In the genomic region with DNA sequence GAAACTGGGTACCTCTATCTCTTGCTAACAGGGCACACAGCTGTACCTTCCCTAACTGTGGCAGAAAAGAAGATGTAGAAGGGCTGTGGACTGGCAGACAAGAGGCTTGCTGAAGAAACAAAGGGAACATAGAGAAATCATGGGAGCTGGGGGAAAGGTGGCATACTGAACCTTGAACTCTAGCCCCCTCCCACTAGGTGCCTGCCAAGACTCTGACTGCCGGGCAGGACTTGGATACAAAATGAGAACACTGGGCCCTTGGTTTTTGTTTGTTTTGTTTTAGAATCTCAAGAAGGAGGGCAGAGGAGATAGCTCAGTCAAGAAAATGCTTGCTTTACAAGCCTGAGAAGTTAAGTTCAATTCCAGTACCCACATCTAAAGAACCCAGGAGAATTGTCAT, we compare ENCODE assay signal across 22 mouse cellular contexts.
"Had no signal": no experiment of that assay in that cellular context is flagged by ENCODE, and none has a peak within 500 bp of the region (broad histone marks: within the 10 kb centered on the region; RNA-seq: fewer than 3 reads in every experiment).

No protein-coding gene starts in this region.

- H3K27ac ChIP-seq: heart, embryonic 10.5 days; hindbrain, embryonic 13.5 days; hindbrain, embryonic 15.5 days; hindbrain, postnatal 0 days; kidney, postnatal 0 days; left cerebral cortex, adult 2 months; limb, embryonic 10.5 days; limb, embryonic 12.5 days; liver, embryonic 13.5 days had no signal

- H3K4me3 ChIP-seq: heart, embryonic 10.5 days; heart, embryonic 12.5 days; hindbrain, embryonic 13.5 days; hindbrain, embryonic 15.5 days; left cerebral cortex, adult 2 months; limb, embryonic 10.5 days; limb, embryonic 12.5 days; liver, embryonic 13.5 days had no signal

- H3K27me3 ChIP-seq: hindbrain, embryonic 13.5 days; hindbrain, embryonic 15.5 days; limb, embryonic 12.5 days; liver, embryonic 13.5 days had no signal

- DNase-seq: gastrocnemius, postnatal 14 days; gastrocnemius, postnatal 36 days; heart, adult 18-20 months; heart, postnatal 10 days; heart, postnatal 36 days; kidney, adult 11 months; kidney, adult 8-10 months; kidney, postnatal 14 days; kidney, postnatal 36 days; layer of hippocampus, adult 9-11 months; layer of hippocampus, postnatal 36 days; liver; liver, embryonic 13.5 days had no signal

- H3K36me3 ChIP-seq: heart, embryonic 10.5 days; heart, embryonic 12.5 days; hindbrain, embryonic 13.5 days; hindbrain, embryonic 15.5 days; limb, embryonic 10.5 days; limb, embryonic 12.5 days; liver, embryonic 13.5 days had no signal

- H3K4me1 ChIP-seq: heart, embryonic 10.5 days; heart, embryonic 12.5 days; hindbrain, embryonic 13.5 days; hindbrain, embryonic 15.5 days; limb, embryonic 10.5 days; limb, embryonic 12.5 days; liver, embryonic 13.5 days had no signal
